Mouse (Mus musculus) T-helper 2 cell (primary cell): ENCODE data around the gene Kcnip1.

Experiments
- in situ Hi-C: fragments of 300-600 bp; cut with MboI, MseI; formaldehyde crosslinking; loops from one replicate; pipeline ENCODE4 v1.15.1; 2025; ENCODE audit warnings: high pct_unique_total_duplicates

The Kcnip1 gene

DNA sequence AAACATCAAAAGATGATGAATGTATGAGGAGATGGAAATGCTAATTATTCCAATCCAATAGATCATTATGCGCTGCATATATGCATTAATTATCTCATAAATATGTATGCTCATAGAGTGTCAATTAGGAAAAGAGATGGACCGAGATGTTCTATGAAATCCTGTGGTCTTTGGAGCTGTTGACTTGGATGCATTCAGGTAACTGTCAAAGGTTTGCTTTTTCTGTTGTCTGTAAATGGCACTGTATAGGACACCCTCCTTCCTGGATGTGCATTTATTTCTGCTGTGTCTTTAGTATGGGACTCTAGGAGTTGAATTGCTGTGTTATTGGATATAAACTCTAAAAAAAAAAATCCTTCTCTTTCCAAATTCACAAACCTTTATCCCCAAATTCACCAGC lies 220.9 kb downstream of the Kcnip1 start:
- in situ Hi-C loops = no loop called here

DNA sequence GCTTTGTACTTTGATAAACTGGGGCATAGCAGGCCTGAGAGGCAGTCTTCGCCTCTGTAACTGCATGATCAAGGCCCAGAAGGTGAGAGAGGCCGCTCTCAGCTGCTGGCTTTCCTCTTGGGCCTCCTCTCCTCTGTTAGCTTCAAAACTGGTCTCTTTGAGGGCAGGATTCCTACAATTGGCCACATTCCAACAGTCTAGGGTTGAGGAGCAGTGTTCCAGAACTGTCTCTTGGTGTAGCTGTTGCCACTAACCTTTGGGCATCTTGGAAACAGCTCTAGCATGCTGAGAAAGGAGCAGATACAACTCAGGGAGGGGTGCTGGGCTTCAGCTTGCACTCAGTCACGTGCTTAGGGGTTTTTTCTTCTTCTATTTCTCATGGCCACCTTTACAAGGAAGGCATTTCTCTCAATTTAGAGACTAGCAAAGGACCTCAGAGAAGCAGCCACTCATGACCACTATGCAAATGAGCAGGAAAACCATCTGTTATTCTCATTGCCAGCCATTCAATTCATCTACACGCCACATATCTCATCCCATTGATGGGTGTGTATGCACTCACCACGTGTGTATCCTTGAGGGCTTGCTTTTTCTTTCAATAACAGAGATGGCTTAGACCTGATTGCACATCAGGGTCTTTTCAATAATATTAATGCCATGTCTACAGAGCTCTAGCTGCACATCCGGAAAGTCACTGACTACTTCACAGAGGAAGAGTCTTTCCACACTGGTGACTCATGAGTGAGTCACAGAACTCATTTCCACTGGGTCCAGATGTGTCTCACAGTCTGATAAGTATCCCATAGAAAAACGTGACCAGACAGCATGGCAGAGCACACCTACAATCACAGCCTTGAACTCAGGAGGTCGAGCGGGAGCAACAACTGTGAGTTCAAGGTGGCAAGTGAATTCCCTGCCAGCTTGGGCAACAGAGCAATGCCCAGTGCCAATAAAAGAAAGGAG lies 225.7 kb downstream of the Kcnip1 start:
- in situ Hi-C loops = no loop called here

- in situ Hi-C loops = no loop called here
Observed at GRCm38 (mm10) chr11:33761201-33761755, 231.7 kb downstream of the Kcnip1 start.

- in situ Hi-C loops = no loop called here
Observed at GRCm38 (mm10) chr11:33756624-33757023, 236.3 kb downstream of the Kcnip1 start.

GRCm38 (mm10) chr11:33752431-33752873 lies 240.5 kb downstream of the Kcnip1 start:
- in situ Hi-C loops = no loop called here

GRCm38 (mm10) chr11:33751503-33751902 lies 241.4 kb downstream of the Kcnip1 start:
- in situ Hi-C loops = no loop called here

DNA sequence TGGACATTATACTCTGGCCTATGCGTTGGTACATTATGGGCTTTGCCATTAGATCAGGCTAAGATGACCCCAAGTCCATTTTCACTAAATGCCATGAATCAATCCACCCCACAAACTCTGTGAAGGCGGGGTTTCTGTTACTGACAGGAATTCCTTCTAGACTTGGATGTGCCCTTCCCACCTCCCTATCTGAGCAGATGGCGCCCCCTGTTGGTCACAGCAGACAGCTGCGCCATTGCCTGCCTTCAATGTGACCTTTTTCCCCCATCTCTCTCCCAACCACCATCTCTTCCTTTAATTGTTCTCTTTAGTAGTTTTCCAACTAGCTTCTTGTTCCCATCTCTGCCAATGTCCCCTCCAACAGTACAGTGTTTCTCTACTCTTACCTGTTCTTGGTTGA lies 243.0 kb downstream of the Kcnip1 start:
- in situ Hi-C loops = no loop called here

GRCm38 (mm10) chr11:33749408-33749807 lies 243.5 kb downstream of the Kcnip1 start:
- in situ Hi-C loops = no loop called here

GRCm38 (mm10) chr11:33748754-33749153 lies 244.2 kb downstream of the Kcnip1 start:
- in situ Hi-C loops = no loop called here

DNA sequence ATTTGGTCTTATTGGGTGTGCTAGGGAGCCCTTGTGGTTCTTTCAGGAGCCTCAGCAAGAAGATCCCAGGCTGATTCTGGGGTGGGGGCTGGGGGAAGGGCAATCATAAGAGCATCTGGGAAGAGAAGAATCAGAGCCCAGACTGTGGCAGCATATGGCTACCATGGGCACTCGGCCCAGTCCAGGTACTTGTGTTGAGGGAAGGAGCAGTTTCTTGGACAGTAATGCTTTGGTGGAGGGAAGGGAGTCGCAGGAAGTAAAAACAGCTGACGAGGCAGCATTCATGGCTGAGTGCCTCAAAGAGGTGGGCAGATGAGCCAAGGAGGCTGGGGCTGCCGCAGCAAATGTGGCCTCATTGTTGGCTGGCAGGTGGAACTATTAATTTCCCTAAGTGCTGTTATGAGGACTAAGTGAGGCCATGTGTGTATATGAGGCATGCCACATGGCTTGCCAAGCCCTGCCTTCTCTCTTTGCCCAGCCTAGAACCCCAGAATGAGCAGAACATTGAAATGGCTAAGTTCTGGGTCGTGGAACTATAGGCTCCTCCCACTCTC lies 245.5 kb downstream of the Kcnip1 start:
- in situ Hi-C loops = no loop called here

DNA sequence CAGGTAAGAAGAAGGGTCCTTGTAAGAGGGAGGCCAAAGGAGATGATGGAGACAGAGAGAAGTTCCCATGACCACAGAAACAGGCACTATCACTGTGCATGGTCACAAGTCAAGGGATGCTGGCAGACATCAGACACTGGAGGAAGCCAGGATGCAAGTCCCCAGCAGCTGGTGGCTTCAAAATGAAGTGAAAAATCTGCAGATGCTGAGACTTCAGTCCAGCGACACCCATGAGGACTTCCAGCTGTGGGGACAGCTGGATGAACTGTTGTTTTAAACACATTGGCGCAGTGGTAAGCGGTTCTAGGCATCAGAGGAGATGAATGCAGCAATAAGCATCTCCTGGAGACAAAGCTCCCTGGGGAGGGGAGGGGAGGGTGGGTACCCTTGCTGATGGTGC lies 246.6 kb downstream of the Kcnip1 start:
- in situ Hi-C loops = no loop called here

- in situ Hi-C loops = no loop called here
Observed at GRCm38 (mm10) chr11:33745821-33746329, 247.1 kb downstream of the Kcnip1 start.

- in situ Hi-C loops = no loop called here
Observed at GRCm38 (mm10) chr11:33744429-33744828, 248.5 kb downstream of the Kcnip1 start.

- in situ Hi-C loops = no loop called here
Observed at GRCm38 (mm10) chr11:33740187-33740586, 252.8 kb downstream of the Kcnip1 start.

DNA sequence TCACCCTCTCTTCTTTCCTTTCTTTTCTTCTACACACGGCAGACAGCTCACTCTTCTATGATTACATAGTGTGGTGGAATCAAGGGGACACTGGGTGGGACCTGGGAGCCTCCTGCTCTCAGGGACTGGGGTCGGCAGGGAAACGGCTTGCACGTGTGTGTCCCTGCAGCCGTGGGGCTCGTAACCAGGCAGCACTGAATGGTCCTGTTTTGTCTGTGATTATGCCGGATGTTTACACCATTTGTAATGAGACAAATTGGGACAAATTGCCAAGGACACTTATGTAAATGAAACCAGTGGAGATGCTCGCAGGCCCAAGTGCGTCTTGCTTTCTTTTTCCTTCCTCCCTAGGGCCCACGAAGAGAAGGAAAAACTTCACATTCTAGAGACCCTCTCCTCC lies 256.5 kb downstream of the Kcnip1 start:
- in situ Hi-C loops = no loop called here

- in situ Hi-C loops = loop anchor here (5.0 kb wide), 2 partner anchors 189 to 469 kb away; no protein-coding TSS in a partner anchor
Observed at GRCm38 (mm10) chr11:33733269-33733668, 259.7 kb downstream of the Kcnip1 start.

GRCm38 (mm10) chr11:33732358-33732757 lies 260.6 kb downstream of the Kcnip1 start:
- in situ Hi-C loops = loop anchor here (5.0 kb wide), 2 partner anchors 190 to 470 kb away; no protein-coding TSS in a partner anchor

GRCm38 (mm10) chr11:33721297-33721696 lies 271.7 kb downstream of the Kcnip1 start:
- in situ Hi-C loops = loop anchor here (5.0 kb wide), 1 partner anchor 74 kb away; no protein-coding TSS in a partner anchor

- in situ Hi-C loops = no loop called here
Observed at GRCm38 (mm10) chr11:33706777-33707176, 286.2 kb downstream of the Kcnip1 start.

- in situ Hi-C loops = no loop called here
Observed at GRCm38 (mm10) chr11:33701958-33702459, 290.9 kb downstream of the Kcnip1 start.

DNA sequence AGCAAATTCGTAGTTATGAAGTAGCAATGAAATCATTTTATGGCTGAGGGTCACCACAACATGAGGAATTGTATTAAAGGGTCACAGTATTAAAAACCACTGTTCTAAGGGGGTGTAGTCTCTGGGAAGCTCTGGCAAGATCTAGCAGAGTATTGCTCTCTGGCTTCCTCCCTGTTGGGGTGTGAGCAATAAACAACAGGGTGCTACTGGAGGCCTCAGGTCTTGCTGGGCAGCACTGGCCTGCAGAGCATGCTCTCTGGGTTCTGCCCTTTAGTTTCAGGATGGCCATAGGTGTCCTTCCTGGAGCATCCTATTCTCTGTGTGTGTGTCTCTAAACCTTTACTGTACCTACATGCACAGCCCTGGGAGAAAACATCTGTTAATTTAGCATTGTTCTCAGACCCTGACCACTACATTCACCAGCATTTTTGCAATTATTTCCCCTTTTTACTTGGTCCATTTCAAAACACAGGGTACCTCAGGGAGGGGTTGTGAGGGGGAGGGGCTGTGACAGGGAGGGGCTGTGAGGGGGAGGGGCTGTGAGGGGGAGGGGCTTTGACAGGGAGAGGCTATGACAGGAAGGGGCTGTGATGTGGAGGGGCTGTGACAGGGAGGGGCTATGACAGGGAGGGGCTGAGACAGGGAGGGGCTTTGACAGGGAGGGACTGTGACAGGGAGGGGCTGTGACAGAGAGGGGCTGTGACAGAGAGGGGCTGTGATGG lies 291.6 kb downstream of the Kcnip1 start:
- in situ Hi-C loops = no loop called here
